Mouse (Mus musculus) layer of hippocampus, postnatal 14 days (tissue): Measurements from ENCODE around the gene Il11ra1. TPM values are rescaled to one million over a fixed set of nuclear protein-coding genes. Genes with fewer than 3 reads are reported as not detected.
"Not testable (repeated sequence)": the region's sequence is repeated elsewhere in the genome, so short reads cannot be mapped to it uniquely, and the experiment has no call there.

Experiments used
- DNase-seq, 2 experiments: peaks; one replicate each; pipeline ENCODE4 v3.0.0; 2021 to 2022; ENCODE audit warnings: low spot score in 2 of 2, mixed read lengths in 1 of 2
- long read RNA-seq, 2 experiments: library from polyadenylated mRNA; stranded (forward); transcript quantifications; one replicate each; pipeline ENCODE4 v2.0.0; 2021
- total RNA-seq, 2 experiments: library from RNA; stranded (reverse); gene quantifications; 2 replicates each; pipeline ENCODE4 v1.2.3; 2021

Il11ra1 gene
- 10 to 100 TPM; 26.8 to 29.2 TPM for total RNA-seq
- long read RNA-seq, experiment 1, transcript Il11ra1-201 (13 exons, 2,009 nt): major isoform, 32 of 38 reads
- long read RNA-seq, experiment 1, partial matches to known transcripts: 2 of 38 reads
- long read RNA-seq, experiment 1, other reads (novel, unspliced or antisense): 4 of 38 reads
- long read RNA-seq, experiment 2, transcript Il11ra1-201 (13 exons, 2,009 nt): major isoform, 29 of 39 reads
- long read RNA-seq, experiment 2, partial matches to known transcripts: 4 of 39 reads
- long read RNA-seq, experiment 2, other reads (novel, unspliced or antisense): 5 of 39 reads

DNA sequence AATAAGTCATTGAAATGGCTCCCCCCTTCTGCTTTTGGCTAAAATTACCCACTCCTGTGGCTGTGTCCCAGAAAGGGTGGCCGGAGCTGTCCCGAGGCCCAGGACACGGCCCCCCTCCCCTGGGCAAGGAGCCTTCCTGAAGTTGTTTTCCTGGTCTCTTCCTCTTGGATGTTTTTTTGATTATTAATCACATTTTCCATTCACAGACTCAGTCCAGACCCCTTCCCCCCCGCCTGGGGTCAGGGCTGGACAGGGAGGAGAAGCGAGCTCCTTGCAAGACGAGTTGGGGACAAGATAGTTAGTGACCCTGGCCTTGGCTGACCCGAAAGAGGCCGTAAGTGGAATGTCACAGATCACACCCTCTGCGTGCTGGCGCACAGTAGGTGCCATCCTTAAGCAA lies at the start of gene Il11ra1:
Gene Il11ra1, plus strand, starts transcription at position 207 of the 400 bp plus-strand sequence.
- not testable (repeated sequence) for DNase-seq

GRCm38 (mm10) chr4:41653296-41653695 lies 46.5 kb upstream of the Il11ra1 start:
- peak; percentile 68 to 72 for DNase-seq

GRCm38 (mm10) chr4:41653730-41654129 lies 46.1 kb upstream of the Il11ra1 start:
- no peak for DNase-seq

GRCm38 (mm10) chr4:41654217-41654616 lies 45.6 kb upstream of the Il11ra1 start:
- DNase-seq: no peak

- no peak for DNase-seq
These were observed 44.3 kb upstream of the Il11ra1 start for GRCm38 (mm10) chr4:41655525-41655924.

DNA sequence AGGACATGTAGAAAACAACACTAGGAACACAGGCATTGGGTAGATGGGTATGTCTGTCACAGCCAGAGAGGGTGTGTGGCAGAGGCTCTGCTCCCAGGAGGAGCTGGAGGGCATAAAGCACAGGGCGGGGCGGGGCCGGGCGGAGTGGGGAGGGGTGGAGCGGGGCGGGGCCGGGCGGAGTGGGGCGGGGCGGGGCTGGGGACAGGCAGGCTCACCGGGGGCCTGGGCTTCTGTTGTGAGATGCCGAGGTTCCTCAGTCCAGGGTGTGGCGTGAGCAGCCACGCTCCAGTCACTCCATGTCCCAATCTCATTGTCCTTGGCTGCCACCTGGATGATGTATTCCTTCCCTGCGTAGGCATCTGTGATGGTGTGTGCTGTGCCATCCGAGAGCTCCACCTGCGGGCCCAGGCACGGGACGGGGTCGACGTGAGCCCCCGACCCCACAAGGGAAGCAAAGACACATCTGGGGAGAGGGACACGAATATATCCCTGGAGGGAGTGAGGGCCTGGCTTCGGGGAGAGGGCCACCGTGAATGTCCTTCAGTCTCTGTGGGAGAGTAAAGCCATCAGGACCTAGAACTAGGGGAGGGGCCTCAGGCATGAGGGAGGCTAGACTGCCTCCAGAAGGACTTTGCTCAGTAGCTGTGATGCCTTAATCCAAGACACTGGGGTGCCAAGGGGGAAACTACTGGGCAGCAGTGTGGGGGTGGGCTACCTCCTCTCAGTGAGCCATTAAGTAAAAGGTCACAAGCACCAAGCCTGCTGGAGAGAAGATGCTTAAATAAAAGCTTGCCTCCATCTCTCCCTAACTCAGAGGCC lies 41.0 kb upstream of the Il11ra1 start:
- no peak for DNase-seq

- no peak for DNase-seq
These were observed 40.2 kb upstream of the Il11ra1 start for GRCm38 (mm10) chr4:41659556-41659955.

GRCm38 (mm10) chr4:41660851-41661430 lies 38.8 kb upstream of the Il11ra1 start:
- no peak for DNase-seq

- no peak for DNase-seq
These were observed 37.1 kb upstream of the Il11ra1 start for GRCm38 (mm10) chr4:41662723-41663122.

GRCm38 (mm10) chr4:41663614-41664013 lies 36.2 kb upstream of the Il11ra1 start:
- DNase-seq: no peak

- no peak for DNase-seq
These were observed 35.3 kb upstream of the Il11ra1 start for GRCm38 (mm10) chr4:41664533-41664932.

GRCm38 (mm10) chr4:41665009-41665675 lies 34.6 kb upstream of the Il11ra1 start:
- DNase-seq: no peak

- no peak for DNase-seq
These were observed 33.1 kb upstream of the Il11ra1 start for GRCm38 (mm10) chr4:41666646-41667045.

DNA sequence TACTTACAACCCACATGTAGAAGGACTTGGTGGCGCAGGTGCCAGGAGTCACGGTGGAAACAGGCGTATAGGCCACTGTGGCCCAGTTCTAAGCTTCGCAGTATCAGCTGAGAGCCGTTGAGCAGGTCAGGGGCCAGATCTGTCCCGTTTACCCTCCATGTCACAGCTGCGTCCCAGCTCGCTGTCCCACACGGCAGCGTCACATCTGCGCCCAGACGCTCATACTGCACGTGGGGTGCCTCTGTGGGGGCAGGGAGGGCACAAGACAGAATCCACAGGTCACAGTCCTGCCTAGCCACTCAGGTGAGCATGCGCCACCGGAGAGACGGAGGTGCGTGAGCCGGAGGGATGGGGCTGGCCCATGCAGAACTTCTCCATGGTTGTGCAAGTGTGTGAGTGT lies 29.0 kb upstream of the Il11ra1 start:
- DNase-seq: no peak

- DNase-seq: no peak
These were observed 28.3 kb upstream of the Il11ra1 start for GRCm38 (mm10) chr4:41671500-41671899.

DNA sequence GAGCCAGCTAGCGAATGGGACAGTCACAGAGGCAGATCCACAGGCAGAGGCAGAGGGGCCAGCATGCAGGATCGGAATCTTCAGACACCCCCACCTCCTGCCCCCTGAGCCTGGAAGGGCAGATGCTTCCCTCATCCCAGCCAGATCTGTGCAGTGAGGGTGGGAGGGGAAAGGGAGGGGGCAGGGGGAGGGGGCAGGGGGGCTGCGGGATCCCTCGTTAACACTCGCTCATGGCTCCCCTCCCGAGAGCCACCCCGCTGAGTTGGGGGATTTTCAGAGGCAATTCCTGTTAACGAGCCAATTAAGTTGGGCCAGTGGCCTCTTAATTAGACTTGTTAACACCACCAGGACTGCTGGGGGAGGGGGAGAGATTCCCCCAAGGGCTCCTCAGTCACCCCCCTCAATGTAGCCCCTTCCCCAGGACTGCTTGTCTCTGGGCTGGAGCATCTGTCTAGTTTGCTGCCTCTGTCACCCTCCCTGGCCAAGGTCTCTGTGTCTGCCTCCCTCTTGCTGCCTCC lies 27.8 kb upstream of the Il11ra1 start:
- no peak for DNase-seq

DNA sequence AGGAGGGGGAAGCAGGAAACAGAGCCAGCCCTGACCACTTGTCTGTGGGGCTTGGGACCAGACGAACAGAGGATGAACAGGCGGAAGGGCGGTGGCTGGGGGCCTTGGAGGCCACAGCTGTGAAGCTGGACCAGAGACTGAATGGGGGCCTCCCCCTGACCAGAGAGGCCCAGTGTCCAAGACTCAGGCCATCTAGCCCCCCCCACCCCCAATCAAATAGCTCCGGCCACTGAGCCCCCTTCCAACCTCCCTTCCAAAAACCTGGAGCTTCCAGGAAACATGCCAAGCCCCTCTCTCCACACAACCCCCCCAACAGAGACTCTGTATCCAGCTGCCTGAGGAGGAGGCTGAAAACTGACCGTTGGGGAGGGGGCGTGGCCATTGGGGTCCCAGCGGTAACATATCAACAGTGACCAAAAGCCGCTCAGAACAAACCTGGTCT lies 27.2 kb upstream of the Il11ra1 start:
- DNase-seq: no peak

GRCm38 (mm10) chr4:41673186-41673585 lies 26.6 kb upstream of the Il11ra1 start:
- DNase-seq: no peak

GRCm38 (mm10) chr4:41676248-41677005 lies 23.4 kb upstream of the Il11ra1 start:
- no peak for DNase-seq

- no peak for DNase-seq
These were observed 22.7 kb upstream of the Il11ra1 start for GRCm38 (mm10) chr4:41677006-41677629.
